9 mouse cellular contexts compared by ENCODE assay signal in the genomic region with DNA sequence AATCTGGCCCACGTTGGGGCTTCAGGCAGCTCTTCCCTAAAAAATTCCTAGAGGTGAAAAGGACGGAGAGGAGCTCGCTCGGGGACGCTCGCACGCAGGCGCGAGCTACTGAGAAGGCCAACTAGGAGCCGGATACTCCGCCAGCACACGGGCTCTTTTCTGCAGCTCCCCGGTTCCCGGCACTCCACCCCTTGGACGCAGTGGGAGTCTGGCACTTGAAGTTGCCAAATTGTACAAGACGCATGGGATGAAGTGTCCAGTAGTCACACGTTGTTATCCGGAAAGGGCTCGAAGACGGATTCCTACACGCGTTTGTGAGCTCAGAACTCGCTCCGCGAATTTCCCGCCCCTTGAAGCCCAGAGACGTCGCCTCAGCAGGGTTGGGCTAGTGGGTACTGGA. TPM values are rescaled to one million over a fixed set of nuclear protein-coding genes. Genes with fewer than 3 reads are reported as not detected.
A peak's percentile ranks its signal among the peaks of the same experiment; 100 is the strongest.
DNase-seq lines count a peak whose midpoint lies in the region; ATAC-seq and TF ChIP-seq lines count a peak whose summit lies in the region.
"Had no signal": no experiment of that assay in that cellular context is flagged by ENCODE, and none has a peak within 500 bp of the region (broad histone marks: within the 10 kb centered on the region; RNA-seq: fewer than 3 reads in every experiment).

No protein-coding gene starts in this region.

- H3K9me3 ChIP-seq in embryonic facial prominence, embryonic 11.5 days (replicated peaks; ENCODE audit: control insufficient read depth, low read length), result no peaks in the 10 kb centered on the region
- peaks cover 4% of the 10 kb centered on the region; the same call in 1 of the 2 replicates for H3K9me3 ChIP-seq in heart, embryonic 14.5 days (ENCODE audit: control insufficient read depth, low read length)
- peaks cover 6% of the 10 kb centered on the region; the same call in 1 of the 2 replicates for H3K9me3 ChIP-seq in limb, embryonic 13.5 days
- no peaks in the 10 kb centered on the region for H3K9me3 ChIP-seq in midbrain, postnatal 0 days (ENCODE audit: low read length)

- 1% methylated on average over 28 of the region's 28 CpGs for WGBS in embryonic facial prominence, embryonic 11.5 days
- whole genome bisulfite sequencing in heart, embryonic 14.5 days, result 1% methylated on average over 28 of the region's 28 CpGs
- WGBS in limb, embryonic 13.5 days, result under 1% methylated on average over 28 of the region's 28 CpGs
- under 1% methylated on average over 28 of the region's 28 CpGs for WGBS in midbrain, postnatal 0 days

- peak overlapping the region; percentile 75 for H3K4me2 ChIP-seq in embryonic facial prominence, embryonic 11.5 days (ENCODE audit: low read depth, low read length)
- peak overlapping the region; percentile 87 for H3K4me2 ChIP-seq in heart, embryonic 14.5 days (ENCODE audit: low read length)
- peak overlapping the region; percentile 79 for H3K4me2 ChIP-seq in limb, embryonic 13.5 days (replicated peaks)
- peak overlapping the region; percentile 93 for H3K4me2 ChIP-seq in midbrain, postnatal 0 days (ENCODE audit: low read depth, low read length, poor library complexity, severe bottlenecking)

- no peak for ATAC-seq in embryonic facial prominence, embryonic 11.5 days (replicated peaks; ENCODE audit: insufficient number of reproducible peaks, low FRiP score, low TSS enrichment, low read depth)
- ATAC-seq in heart, embryonic 14.5 days (ENCODE audit: insufficient number of reproducible peaks, insufficient read depth, low FRiP score, low read depth), result no peak
- no peak for ATAC-seq in limb, embryonic 13.5 days (ENCODE audit: low FRiP score, low read depth)
- ATAC-seq in midbrain, postnatal 0 days (ENCODE audit: low FRiP score), result no peak
- ATAC-seq in inflammation-experienced regulatory T-cells, adult 6 months, result no peak

- H3K27me3 ChIP-seq in embryonic facial prominence, embryonic 11.5 days (ENCODE audit: control insufficient read depth, insufficient read depth, low read length), result peaks cover 10% of the 10 kb centered on the region
- H3K27me3 ChIP-seq in heart, embryonic 14.5 days (ENCODE audit: control insufficient read depth, insufficient read depth, low read length), result peaks cover 18% of the 10 kb centered on the region
- H3K27me3 ChIP-seq in limb, embryonic 13.5 days, result peaks cover 6% of the 10 kb centered on the region; the same call in 1 of the 2 replicates
- H3K27me3 ChIP-seq in midbrain, postnatal 0 days (ENCODE audit: insufficient read depth, low read length), result peaks cover 35% of the 10 kb centered on the region

- no peak for TF ChIP-seq CTCF in midbrain, postnatal 0 days (IDR thresholded peaks at IDR 0.05)

- H3K9ac ChIP-seq in embryonic facial prominence, embryonic 11.5 days (replicated peaks; ENCODE audit: low read length), result peak overlapping the region; percentile 25; the same call in 1 of the 2 replicates
- H3K9ac ChIP-seq in heart, embryonic 14.5 days (ENCODE audit: low read length), result peak overlapping the region; percentile 70
- H3K9ac ChIP-seq in limb, embryonic 13.5 days, result peak overlapping the region; percentile 91
- H3K9ac ChIP-seq in midbrain, postnatal 0 days (replicated peaks; ENCODE audit: low read length, poor library complexity, severe bottlenecking), result no peak overlapping the region; the same call in none of the 2 replicates

- no peak overlapping the region for H3K27ac ChIP-seq in embryonic facial prominence, embryonic 11.5 days (replicated peaks; ENCODE audit: low read depth, low read length)
- H3K27ac ChIP-seq in heart, embryonic 14.5 days (replicated peaks in 1 of 2; ENCODE audit: control insufficient read depth in 1 of 2, insufficient read depth in 1 of 2, low read depth in 2 of 2, low read length in 2 of 2), result peak overlapping the region in 1 of 2 experiments; percentile 62; a peak in 2 of 4 replicates
- peak overlapping the region; percentile 95 for H3K27ac ChIP-seq in limb, embryonic 13.5 days
- H3K27ac ChIP-seq in midbrain, postnatal 0 days (ENCODE audit: low read depth, low read length), result no peak overlapping the region

- peak overlapping the region; percentile 55 for H3K4me3 ChIP-seq in embryonic facial prominence, embryonic 11.5 days (ENCODE audit: low read depth, low read length)
- H3K4me3 ChIP-seq in heart, embryonic 14.5 days (ENCODE audit: control insufficient read depth in 1 of 2, insufficient read depth in 1 of 2, low read depth in 1 of 2, low read length in 2 of 2), result peak overlapping the region; percentile 57 to 69
- peak overlapping the region; percentile 74 for H3K4me3 ChIP-seq in limb, embryonic 13.5 days
- peak overlapping the region; percentile 48 for H3K4me3 ChIP-seq in midbrain, postnatal 0 days (ENCODE audit: low read depth, low read length)

- DNase-seq in kidney, adult 18-20 months, result peak; percentile 17
- DNase-seq in kidney, adult 11 months, result no peak
- peak; percentile 59 for DNase-seq in embryonic facial prominence, embryonic 11.5 days (ENCODE audit: low spot score)
- no peak for DNase-seq in midbrain, postnatal 0 days (ENCODE audit: low spot score)
- no peak for DNase-seq in thymus, postnatal 14 days

- no peaks in the 10 kb centered on the region for H3K36me3 ChIP-seq in embryonic facial prominence, embryonic 11.5 days (replicated peaks; ENCODE audit: control insufficient read depth, insufficient read depth, low read depth, low read length)
- H3K36me3 ChIP-seq in heart, embryonic 14.5 days (ENCODE audit: control insufficient read depth, insufficient read depth, low read length), result no peaks in the 10 kb centered on the region
- H3K36me3 ChIP-seq in limb, embryonic 13.5 days, result no peaks in the 10 kb centered on the region
- no peaks in the 10 kb centered on the region for H3K36me3 ChIP-seq in midbrain, postnatal 0 days (ENCODE audit: insufficient read depth, low read length)

- H3K4me1 ChIP-seq in embryonic facial prominence, embryonic 11.5 days (ENCODE audit: control insufficient read depth, insufficient read depth, low read length), result peaks cover 2% of the 10 kb centered on the region; the same call in 1 of the 2 replicates
- H3K4me1 ChIP-seq in heart, embryonic 14.5 days (ENCODE audit: control insufficient read depth in 2 of 2, insufficient read depth in 2 of 2, low read length in 2 of 2), result peaks cover 19 to 28% of the 10 kb centered on the region in 2 experiments
- peaks cover 33% of the 10 kb centered on the region for H3K4me1 ChIP-seq in limb, embryonic 13.5 days
- peaks cover 4% of the 10 kb centered on the region; the same call in 1 of the 2 replicates for H3K4me1 ChIP-seq in midbrain, postnatal 0 days (ENCODE audit: insufficient read depth, low read length)

RNA-seq across cellular contexts. Expression of gene Col12a1, which starts 0.8 kb away (rescaled TPM):
- 25.1 and 28.2 TPM in 2 replicates for polyA plus RNA-seq in embryonic facial prominence, embryonic 11.5 days (2014; fragmentation: Nextera tagmentation; extraction: Ambion mirVana)
- polyA plus RNA-seq in heart, embryonic 14.5 days (2014; fragmentation: Nextera tagmentation; extraction: Ambion mirVana), result 16.8 and 18.4 TPM in 2 replicates
- 87.8 and 99.8 TPM in 2 replicates for polyA plus RNA-seq in limb, embryonic 13.5 days (2015; fragmentation: Nextera tagmentation; extraction: Ambion mirVana)
- 19.8 and 20.4 TPM in 2 replicates for total RNA-seq in midbrain, postnatal 0 days (2014; rRNA removed)
- 5.0 and 5.9 TPM in 2 replicates for polyA plus RNA-seq in midbrain, postnatal 0 days (2015; fragmentation: Nextera tagmentation; extraction: Ambion mirVana)
- under 1 TPM in 1 of 3 experiments, not detected in 2; 0.13 TPM for polyA plus RNA-seq in inflammation-experienced regulatory T-cells, adult 6 months (2017; shearing (Covaris generic))
- total RNA-seq: neutrophil, adult 5-6 weeks had no signal

RNA-seq across cellular contexts. Expression of gene Cox7a2, which starts 40.2 kb away (rescaled TPM):
- 609 and 634 TPM in 2 replicates for polyA plus RNA-seq in embryonic facial prominence, embryonic 11.5 days (2014; fragmentation: Nextera tagmentation; extraction: Ambion mirVana)
- polyA plus RNA-seq in heart, embryonic 14.5 days (2014; fragmentation: Nextera tagmentation; extraction: Ambion mirVana), result 1,652 and 1,757 TPM in 2 replicates
- polyA plus RNA-seq in limb, embryonic 13.5 days (2015; fragmentation: Nextera tagmentation; extraction: Ambion mirVana), result 622 and 629 TPM in 2 replicates
- total RNA-seq in midbrain, postnatal 0 days (2014; rRNA removed), result 294 and 365 TPM in 2 replicates
- polyA plus RNA-seq in midbrain, postnatal 0 days (2015; fragmentation: Nextera tagmentation; extraction: Ambion mirVana), result 1,023 and 1,039 TPM in 2 replicates
- polyA plus RNA-seq in inflammation-experienced regulatory T-cells, adult 6 months (2017; shearing (Covaris generic)), result 100 to 1,000 TPM; 249 to 393 (median 268) TPM

Comparison
In these comparisons a context has a peak if more than half of its experiments do, and no peak if none do; other contexts are left out.
1. DNase-seq: peak in kidney, adult 18-20 months (single experiment) and embryonic facial prominence, embryonic 11.5 days (single experiment); none in kidney, adult 11 months (single experiment), midbrain, postnatal 0 days (single experiment) and thymus, postnatal 14 days (single experiment).
2. Peak in every context shown above with its lines, with median percentiles within 50 percentile points of each other: H3K4me2 ChIP-seq and H3K4me3 ChIP-seq.